Mouse (Mus musculus): ENCODE results near the gene Elane. TPM values are rescaled to one million over a fixed set of nuclear protein-coding genes. Genes with fewer than 3 reads are reported as not detected.
"Not testable (repeated sequence)": the region's sequence is repeated elsewhere in the genome, so short reads cannot be mapped to it uniquely, and the experiment has no call there.

Elane gene
- polyA plus RNA-seq, 1 experiment from 2014 or later, result 0.76 TPM

- ATAC-seq (ENCODE audit: low FRiP score, low TSS enrichment), result peak; percentile 80
- H3K4me1 ChIP-seq (ENCODE audit: insufficient read depth, low read length), result peaks cover 33% of the 10 kb centered on the region
- peak within 1 kb of the TSS; percentile 92 for H3K9ac ChIP-seq (replicated peaks; ENCODE audit: low read length)
- peak within 1 kb of the TSS; percentile 78 for H3K4me3 ChIP-seq (ENCODE audit: low read length)
- H3K9me3 ChIP-seq (ENCODE audit: low read length), result no peaks in the 10 kb centered on the region
- peak within 1 kb of the TSS; percentile 66; the same call in 1 of the 2 replicates for H3K27ac ChIP-seq (ENCODE audit: low read length)
- peaks cover 6% of the 10 kb centered on the region for H3K36me3 ChIP-seq (ENCODE audit: insufficient read depth, low read length)
- WGBS, result under 1% methylated on average over 47 of the region's 57 CpGs
- peak within 1 kb of the TSS; percentile 97 for H3K4me2 ChIP-seq (replicated peaks; ENCODE audit: low read depth, low read length)
- no peaks in the 10 kb centered on the region for H3K27me3 ChIP-seq (ENCODE audit: insufficient read depth, low read length)
Measured at GRCm38 (mm10) chr10:79874290-79874862, 11.7 kb upstream of the Elane start, which contains the start of the genes Prtn3 and Plppr3. TSS of gene Prtn3 (plus strand) at chr10:79874476. TSS of gene Plppr3 (minus strand) at chr10:79874634.

GRCm38 (mm10) chr10:79877174-79877573 lies 8.9 kb upstream of the Elane start:
- Histone ChIP-seq H3K9me3 (ENCODE audit: low read length) (no peaks in the 10 kb centered on the region), H3K4me1 (ENCODE audit: insufficient read depth, low read length) (peaks cover 59% of the 10 kb centered on the region), H3K4me2 (replicated peaks; ENCODE audit: low read depth, low read length) (no peak overlapping the region), H3K27ac (ENCODE audit: low read length) (no peak overlapping the region), H3K36me3 (ENCODE audit: insufficient read depth, low read length) (no peaks in the 10 kb centered on the region), H3K4me3 (ENCODE audit: low read length) (no peak overlapping the region), H3K9ac (replicated peaks; ENCODE audit: low read length) (no peak overlapping the region), H3K27me3 (ENCODE audit: insufficient read depth, low read length) (no peaks in the 10 kb centered on the region)
- no peak for ATAC-seq (ENCODE audit: low FRiP score, low TSS enrichment)
- WGBS, result 65% methylated on average over 1 of the region's 1 CpGs

GRCm38 (mm10) chr10:79877757-79878156 lies 8.3 kb upstream of the Elane start:
- no peaks in the 10 kb centered on the region for H3K27me3 ChIP-seq (ENCODE audit: insufficient read depth, low read length)
- no peak overlapping the region for H3K9ac ChIP-seq (replicated peaks; ENCODE audit: low read length)
- no peaks in the 10 kb centered on the region for H3K36me3 ChIP-seq (ENCODE audit: insufficient read depth, low read length)
- no peak overlapping the region for H3K27ac ChIP-seq (ENCODE audit: low read length)
- H3K4me1 ChIP-seq (ENCODE audit: insufficient read depth, low read length), result peaks cover 61% of the 10 kb centered on the region
- H3K4me2 ChIP-seq (replicated peaks; ENCODE audit: low read depth, low read length), result no peak overlapping the region
- 52% methylated on average over 12 of the region's 12 CpGs for WGBS
- H3K4me3 ChIP-seq (ENCODE audit: low read length), result no peak overlapping the region
- no peaks in the 10 kb centered on the region for H3K9me3 ChIP-seq (ENCODE audit: low read length)
- no peak for ATAC-seq (ENCODE audit: low FRiP score, low TSS enrichment)

DNA sequence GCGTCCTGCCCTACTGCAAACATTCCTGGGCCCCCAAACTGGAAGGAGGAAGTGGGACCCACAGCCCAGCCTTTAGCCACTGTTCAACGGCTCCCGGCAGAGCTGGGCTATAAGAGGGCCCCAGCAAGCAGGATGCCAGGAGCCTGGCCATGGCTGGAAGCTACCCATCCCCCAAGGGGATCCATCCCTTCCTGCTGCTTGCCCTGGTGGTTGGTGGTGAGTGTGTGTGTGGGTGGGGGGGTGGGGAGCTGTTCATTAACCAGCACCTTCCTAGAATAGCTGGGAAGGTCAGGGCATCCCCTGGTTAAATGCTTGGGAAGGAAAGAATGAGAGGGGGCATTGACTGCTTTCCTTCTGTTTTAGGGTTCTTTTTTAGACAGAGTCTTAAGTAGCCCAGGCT lies 6.5 kb upstream of the Elane start:
- ATAC-seq (ENCODE audit: low FRiP score, low TSS enrichment), result peak; percentile 50
- Histone ChIP-seq H3K27ac (ENCODE audit: low read length) (peak overlapping the region; percentile 62), H3K4me3 (ENCODE audit: low read length) (no peak overlapping the region), H3K36me3 (ENCODE audit: insufficient read depth, low read length) (no peaks in the 10 kb centered on the region), H3K9me3 (ENCODE audit: low read length) (no peaks in the 10 kb centered on the region), H3K4me1 (ENCODE audit: insufficient read depth, low read length) (peaks cover 60% of the 10 kb centered on the region), H3K9ac (replicated peaks; ENCODE audit: low read length) (no peak overlapping the region), H3K27me3 (ENCODE audit: insufficient read depth, low read length) (no peaks in the 10 kb centered on the region), H3K4me2 (replicated peaks; ENCODE audit: low read depth, low read length) (no peak overlapping the region; the same call in 1 of the 2 replicates)
- WGBS, result 25% methylated on average over 3 of the region's 3 CpGs

DNA sequence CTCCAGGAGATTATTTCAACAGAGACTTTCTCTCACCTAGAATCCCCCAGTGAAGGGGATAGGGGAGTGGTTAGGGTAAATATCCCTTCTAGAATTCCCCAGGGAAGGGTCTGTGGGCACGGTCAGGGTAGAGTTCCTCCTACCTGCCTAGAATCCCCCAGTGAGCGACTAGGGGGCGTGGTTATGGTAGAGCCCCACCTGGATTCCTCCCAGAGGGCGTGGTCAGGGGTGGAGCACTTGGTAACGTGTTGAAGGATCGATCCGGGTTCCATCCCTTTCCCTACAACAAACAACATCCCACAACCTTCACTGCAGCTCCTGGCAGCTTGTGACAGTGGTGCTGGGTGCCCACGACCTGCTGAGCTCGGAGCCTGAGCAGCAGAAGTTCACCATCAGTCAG lies 5.3 kb upstream of the Elane start:
- ATAC-seq (ENCODE audit: low FRiP score, low TSS enrichment), result no peak
- Histone ChIP-seq H3K9ac (replicated peaks; ENCODE audit: low read length) (no peak overlapping the region), H3K27ac (ENCODE audit: low read length) (no peak overlapping the region), H3K4me3 (ENCODE audit: low read length) (no peak overlapping the region), H3K9me3 (ENCODE audit: low read length) (no peaks in the 10 kb centered on the region), H3K36me3 (ENCODE audit: insufficient read depth, low read length) (no peaks in the 10 kb centered on the region), H3K27me3 (ENCODE audit: insufficient read depth, low read length) (no peaks in the 10 kb centered on the region), H3K4me1 (ENCODE audit: insufficient read depth, low read length) (peaks cover 53% of the 10 kb centered on the region), H3K4me2 (replicated peaks; ENCODE audit: low read depth, low read length) (peak overlapping the region; percentile 16)
- WGBS, result 22% methylated on average over 9 of the region's 9 CpGs

DNA sequence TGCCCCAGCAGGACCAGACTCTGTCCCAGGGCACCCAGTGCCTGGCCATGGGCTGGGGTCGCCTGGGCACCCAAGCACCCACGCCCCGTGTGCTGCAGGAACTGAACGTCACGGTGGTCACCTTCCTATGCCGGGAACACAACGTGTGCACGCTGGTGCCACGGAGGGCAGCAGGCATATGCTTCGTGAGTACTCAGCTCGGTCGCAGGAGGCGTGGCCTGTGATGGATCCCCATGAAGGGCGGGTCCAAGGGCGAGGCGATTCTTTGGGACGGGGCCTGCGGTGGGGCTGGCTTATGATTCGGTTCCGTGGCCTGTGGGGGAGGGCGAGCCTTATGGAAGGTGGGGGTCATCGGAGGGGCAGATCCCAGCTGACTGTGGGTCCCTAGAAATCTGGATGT lies 4.1 kb upstream of the Elane start:
- peak overlapping the region; percentile 24 for H3K4me3 ChIP-seq (ENCODE audit: low read length)
- no peaks in the 10 kb centered on the region for H3K36me3 ChIP-seq (ENCODE audit: insufficient read depth, low read length)
- H3K27ac ChIP-seq (ENCODE audit: low read length), result no peak overlapping the region
- peak overlapping the region; percentile 48 for H3K4me2 ChIP-seq (replicated peaks; ENCODE audit: low read depth, low read length)
- 0 out of 2 replicates have a peak, but pooled peaks have one; percentile 3 for ATAC-seq (ENCODE audit: low FRiP score, low TSS enrichment)
- peak overlapping the region; percentile 46 for H3K9ac ChIP-seq (replicated peaks; ENCODE audit: low read length)
- H3K27me3 ChIP-seq (ENCODE audit: insufficient read depth, low read length), result no peaks in the 10 kb centered on the region
- H3K4me1 ChIP-seq (ENCODE audit: insufficient read depth, low read length), result peaks cover 51% of the 10 kb centered on the region
- WGBS, result 6% methylated on average over 22 of the region's 22 CpGs
- H3K9me3 ChIP-seq (ENCODE audit: low read length), result no peaks in the 10 kb centered on the region

DNA sequence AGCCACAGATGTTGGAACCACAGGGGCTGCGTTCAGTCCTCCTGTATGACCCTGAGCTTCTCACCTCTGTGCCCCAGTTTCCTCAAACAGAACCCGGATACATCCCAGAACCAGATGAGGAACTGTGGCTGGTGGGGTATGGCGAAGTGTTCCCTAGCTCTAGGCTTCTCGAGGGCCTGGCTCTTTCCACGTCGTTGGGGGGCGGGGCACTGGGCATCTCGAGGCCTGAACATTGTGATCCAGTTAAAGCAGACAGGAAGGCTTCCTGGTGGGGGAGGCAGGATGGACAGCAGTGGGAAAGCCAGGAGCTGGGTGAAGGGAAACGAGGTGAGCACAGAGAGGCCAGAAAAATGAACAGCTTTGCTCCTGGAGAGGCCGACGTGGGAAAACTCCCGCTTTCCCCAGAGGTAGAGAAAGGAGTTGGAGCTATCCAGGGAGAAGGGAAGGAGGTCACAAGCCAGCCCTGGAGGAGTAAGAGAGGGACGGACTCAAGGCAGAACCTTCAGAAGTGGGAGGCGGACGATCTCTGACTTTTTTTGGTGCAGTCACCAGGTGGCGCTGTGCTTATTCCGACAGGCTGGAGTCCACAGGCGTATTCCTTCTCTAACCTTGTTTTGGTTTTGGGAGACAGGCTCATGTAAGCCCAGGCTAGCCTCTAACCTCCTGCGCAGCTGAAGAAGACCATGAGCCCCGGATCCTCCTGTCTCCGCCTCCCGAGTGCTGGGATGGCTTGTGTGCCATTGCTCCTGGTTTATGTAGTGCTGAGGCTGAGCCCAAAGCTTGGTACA lies 2.6 kb upstream of the Elane start:
- 15% methylated on average over 22 of the region's 22 CpGs for WGBS
- Histone ChIP-seq H3K4me2 (replicated peaks; ENCODE audit: low read depth, low read length) (no peak overlapping the region), H3K4me3 (ENCODE audit: low read length) (no peak overlapping the region), H3K9ac (replicated peaks; ENCODE audit: low read length) (0 out of 2 replicates have a peak overlapping the region, but pooled peaks have one; percentile 13), H3K36me3 (ENCODE audit: insufficient read depth, low read length) (no peaks in the 10 kb centered on the region), H3K4me1 (ENCODE audit: insufficient read depth, low read length) (peaks cover 41% of the 10 kb centered on the region), H3K27ac (ENCODE audit: low read length) (no peak overlapping the region; the same call in 1 of the 2 replicates), H3K9me3 (ENCODE audit: low read length) (no peaks in the 10 kb centered on the region), H3K27me3 (ENCODE audit: insufficient read depth, low read length) (no peaks in the 10 kb centered on the region)
- ATAC-seq (ENCODE audit: low FRiP score, low TSS enrichment), result no peak

DNA sequence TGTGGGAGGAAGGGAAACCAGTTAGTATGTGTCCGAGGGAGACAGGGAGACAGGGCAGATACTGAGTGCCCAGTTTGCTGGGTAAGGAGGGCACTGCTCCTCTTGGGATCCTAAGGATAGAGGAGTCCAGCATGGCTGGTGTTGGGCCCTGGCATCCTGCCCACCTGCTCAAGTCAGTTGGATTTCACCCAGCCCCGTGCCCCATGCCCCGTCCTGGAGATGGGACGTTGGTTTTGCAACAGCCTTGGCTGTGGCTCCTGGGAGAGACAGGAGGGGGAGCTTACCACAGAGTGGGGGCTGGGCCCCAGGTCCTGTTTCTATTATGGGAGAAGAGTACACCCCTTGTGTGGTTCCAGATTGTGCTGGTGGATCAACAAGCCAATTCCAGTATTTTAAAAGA lies 1.6 kb upstream of the Elane start:
- no peaks in the 10 kb centered on the region for H3K9me3 ChIP-seq (ENCODE audit: low read length)
- no peak for ATAC-seq (ENCODE audit: low FRiP score, low TSS enrichment)
- no peak overlapping the region for H3K9ac ChIP-seq (replicated peaks; ENCODE audit: low read length)
- no peak overlapping the region for H3K27ac ChIP-seq (ENCODE audit: low read length)
- no peak overlapping the region for H3K4me3 ChIP-seq (ENCODE audit: low read length)
- H3K4me2 ChIP-seq (replicated peaks; ENCODE audit: low read depth, low read length), result no peak overlapping the region
- 65% methylated on average over 4 of the region's 4 CpGs for WGBS
- peaks cover 39% of the 10 kb centered on the region for H3K4me1 ChIP-seq (ENCODE audit: insufficient read depth, low read length)
- H3K27me3 ChIP-seq (ENCODE audit: insufficient read depth, low read length), result no peaks in the 10 kb centered on the region
- H3K36me3 ChIP-seq (ENCODE audit: insufficient read depth, low read length), result no peaks in the 10 kb centered on the region

GRCm38 (mm10) chr10:79884938-79885337 lies 1.1 kb upstream of the Elane start:
- H3K36me3 ChIP-seq (ENCODE audit: insufficient read depth, low read length); ATAC-seq (ENCODE audit: low FRiP score, low TSS enrichment); H3K4me2 ChIP-seq (replicated peaks; ENCODE audit: low read depth, low read length); H3K9me3 ChIP-seq (ENCODE audit: low read length); H3K27me3 ChIP-seq (ENCODE audit: insufficient read depth, low read length); H3K4me3 ChIP-seq (ENCODE audit: low read length); H3K27ac ChIP-seq (ENCODE audit: low read length); H3K9ac ChIP-seq (replicated peaks; ENCODE audit: low read length): not testable (repeated sequence)
- WGBS, result 57% methylated on average over 2 of the region's 3 CpGs
- peaks cover 34% of the 10 kb centered on the region for H3K4me1 ChIP-seq (ENCODE audit: insufficient read depth, low read length)

- ATAC-seq (ENCODE audit: low FRiP score, low TSS enrichment), result no peak
- H3K36me3 ChIP-seq (ENCODE audit: insufficient read depth, low read length), result no peaks in the 10 kb centered on the region
- no peak overlapping the region for H3K4me2 ChIP-seq (replicated peaks; ENCODE audit: low read depth, low read length)
- H3K9ac ChIP-seq (replicated peaks; ENCODE audit: low read length), result no peak overlapping the region
- H3K27ac ChIP-seq (ENCODE audit: low read length), result no peak overlapping the region
- peaks cover 20% of the 10 kb centered on the region for H3K4me1 ChIP-seq (ENCODE audit: insufficient read depth, low read length)
- no peaks in the 10 kb centered on the region for H3K9me3 ChIP-seq (ENCODE audit: low read length)
- WGBS, result 72% methylated on average over 8 of the region's 8 CpGs
- H3K4me3 ChIP-seq (ENCODE audit: low read length), result no peak overlapping the region
- no peaks in the 10 kb centered on the region for H3K27me3 ChIP-seq (ENCODE audit: insufficient read depth, low read length)
Measured at GRCm38 (mm10) chr10:79886611-79887010, 564 bp downstream of the Elane start.
